9 mouse cellular contexts compared by ENCODE assay signal in the genomic region with DNA sequence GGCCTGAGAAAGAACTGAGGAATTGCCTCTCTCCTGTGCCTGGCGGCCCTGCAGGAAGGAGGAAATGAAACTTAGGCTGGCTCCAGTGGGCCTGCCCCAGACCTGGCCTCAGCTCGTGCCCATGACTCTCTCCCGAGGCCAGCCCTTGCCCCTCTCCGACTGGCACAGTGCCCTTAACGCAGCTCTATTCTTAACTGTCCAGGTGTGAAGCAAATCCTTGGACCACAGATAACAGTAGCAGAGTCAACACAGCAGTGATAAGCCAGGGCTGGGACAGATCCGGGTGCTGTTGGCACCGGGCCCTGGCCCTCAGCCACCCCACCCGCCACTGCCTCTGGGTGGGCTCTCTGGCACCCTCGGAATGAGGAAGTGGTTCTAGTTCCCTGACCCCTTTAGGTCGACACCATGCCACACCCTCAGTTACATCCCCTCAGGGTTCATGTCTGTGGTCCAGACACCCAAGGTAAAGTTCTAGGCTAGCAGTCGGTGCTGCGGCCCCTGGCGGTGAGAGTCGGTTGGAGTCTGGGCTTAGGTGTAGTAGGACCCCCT. TPM values are rescaled to one million over a fixed set of nuclear protein-coding genes. Genes with fewer than 3 reads are reported as not detected.
DNase-seq lines count a peak whose midpoint lies in the region; ATAC-seq and TF ChIP-seq lines count a peak whose summit lies in the region.
"Had no signal": no experiment of that assay in that cellular context is flagged by ENCODE, and none has a peak within 500 bp of the region (broad histone marks: within the 10 kb centered on the region; RNA-seq: fewer than 3 reads in every experiment).

No protein-coding gene starts in this region.

- H3K27ac ChIP-seq in forebrain, embryonic 12.5 days: peak overlapping the region; percentile 13; the same call in 1 of the 2 replicates
- no peak overlapping the region for H3K27ac ChIP-seq in forebrain, postnatal 0 days (ENCODE audit: low read depth, low read length)
- peak overlapping the region in 1 of 2 experiments; percentile 29; a peak in 1 of 4 replicates for H3K27ac ChIP-seq in heart, embryonic 14.5 days (replicated peaks in 1 of 2; ENCODE audit: control insufficient read depth in 1 of 2, insufficient read depth in 1 of 2, low read depth in 2 of 2, low read length in 2 of 2)
- H3K27ac ChIP-seq in hindbrain, embryonic 11.5 days (ENCODE audit: low read depth, low read length): no peak overlapping the region
- H3K27ac ChIP-seq: macrophage had no signal

- no peak for ATAC-seq in forebrain, embryonic 12.5 days (ENCODE audit: low FRiP score)
- no peak for ATAC-seq in forebrain, postnatal 0 days
- ATAC-seq in heart, embryonic 14.5 days (ENCODE audit: insufficient number of reproducible peaks, insufficient read depth, low FRiP score, low read depth): peak; percentile 42; the same call in 1 of the 2 replicates
- no peak for ATAC-seq in hindbrain, embryonic 11.5 days (ENCODE audit: low FRiP score)

- H3K9ac ChIP-seq in forebrain, embryonic 12.5 days: no peak overlapping the region
- H3K9ac ChIP-seq in forebrain, postnatal 0 days: no peak overlapping the region
- H3K9ac ChIP-seq in heart, embryonic 14.5 days (ENCODE audit: low read length): peak overlapping the region; percentile 21; the same call in 1 of the 2 replicates
- H3K9ac ChIP-seq in hindbrain, embryonic 11.5 days (ENCODE audit: low read depth, low read length): no peak overlapping the region

- no peak for TF ChIP-seq CTCF in forebrain, postnatal 0 days (IDR thresholded peaks at IDR 0.05; ENCODE audit: low read depth)

- H3K4me1 ChIP-seq in forebrain, embryonic 12.5 days: peaks cover 5% of the 10 kb centered on the region; the same call in 1 of the 2 replicates
- no peaks in the 10 kb centered on the region for H3K4me1 ChIP-seq in forebrain, postnatal 0 days (ENCODE audit: insufficient read depth)
- H3K4me1 ChIP-seq in heart, embryonic 14.5 days (ENCODE audit: control insufficient read depth in 2 of 2, insufficient read depth in 2 of 2, low read length in 2 of 2): peaks cover 9 to 14% of the 10 kb centered on the region in 2 experiments
- no peaks in the 10 kb centered on the region for H3K4me1 ChIP-seq in hindbrain, embryonic 11.5 days (replicated peaks; ENCODE audit: control insufficient read depth, insufficient read depth, low read length)

- H3K4me2 ChIP-seq in forebrain, embryonic 12.5 days: no peak overlapping the region
- no peak overlapping the region for H3K4me2 ChIP-seq in forebrain, postnatal 0 days (ENCODE audit: low read depth)
- no peak overlapping the region for H3K4me2 ChIP-seq in heart, embryonic 14.5 days (ENCODE audit: low read length)
- H3K4me2 ChIP-seq in hindbrain, embryonic 11.5 days (replicated peaks; ENCODE audit: low read depth, low read length): no peak overlapping the region

- H3K9me3 ChIP-seq in forebrain, embryonic 12.5 days: no peaks in the 10 kb centered on the region
- H3K9me3 ChIP-seq in forebrain, postnatal 0 days (ENCODE audit: low read length): no peaks in the 10 kb centered on the region
- H3K9me3 ChIP-seq in heart, embryonic 14.5 days (ENCODE audit: control insufficient read depth, low read length): no peaks in the 10 kb centered on the region
- H3K9me3 ChIP-seq in hindbrain, embryonic 11.5 days (ENCODE audit: control insufficient read depth, low read length): no peaks in the 10 kb centered on the region

- H3K36me3 ChIP-seq in forebrain, embryonic 12.5 days (replicated peaks): peaks cover 56% of the 10 kb centered on the region
- H3K36me3 ChIP-seq in forebrain, postnatal 0 days (ENCODE audit: insufficient read depth): peaks cover 58% of the 10 kb centered on the region
- H3K36me3 ChIP-seq in heart, embryonic 14.5 days (ENCODE audit: control insufficient read depth, insufficient read depth, low read length): no peaks in the 10 kb centered on the region
- no peaks in the 10 kb centered on the region for H3K36me3 ChIP-seq in hindbrain, embryonic 11.5 days (ENCODE audit: control insufficient read depth, insufficient read depth, low read length)

- H3K27me3 ChIP-seq in forebrain, embryonic 12.5 days: no peaks in the 10 kb centered on the region
- H3K27me3 ChIP-seq in forebrain, postnatal 0 days (ENCODE audit: insufficient read depth, low read length): no peaks in the 10 kb centered on the region
- H3K27me3 ChIP-seq in heart, embryonic 14.5 days (ENCODE audit: control insufficient read depth, insufficient read depth, low read length): peaks cover 12% of the 10 kb centered on the region; the same call in 1 of the 2 replicates
- H3K27me3 ChIP-seq in hindbrain, embryonic 11.5 days (ENCODE audit: control insufficient read depth, insufficient read depth, low read length): no peaks in the 10 kb centered on the region

- DNase-seq in forebrain, postnatal 0 days: no peak
- DNase-seq in 3134 (ENCODE audit: extremely low read depth, insufficient read length, low spot score): peak; percentile 44
- DNase-seq in lung, postnatal 10 days: peak; percentile 66
- no peak for DNase-seq in urinary bladder, postnatal 36 days (ENCODE audit: low spot score in 2 of 2)
- DNase-seq in hindbrain, embryonic 11.5 days (ENCODE audit: low spot score): no peak
- no peak for DNase-seq in testis, postnatal 14 days (ENCODE audit: low spot score)

- H3K4me3 ChIP-seq in forebrain, embryonic 12.5 days (replicated peaks): no peak overlapping the region
- H3K4me3 ChIP-seq in forebrain, postnatal 0 days (ENCODE audit: low read depth, low read length): no peak overlapping the region
- H3K4me3 ChIP-seq in heart, embryonic 14.5 days (ENCODE audit: control insufficient read depth in 1 of 2, insufficient read depth in 1 of 2, low read depth in 1 of 2, low read length in 2 of 2): no peak overlapping the region
- no peak overlapping the region for H3K4me3 ChIP-seq in hindbrain, embryonic 11.5 days (ENCODE audit: low read depth, low read length)

- WGBS in forebrain, embryonic 12.5 days: 90% methylated on average over 14 of the region's 14 CpGs
- 71% methylated on average over 14 of the region's 14 CpGs for WGBS in forebrain, postnatal 0 days
- WGBS in heart, embryonic 14.5 days: 44% methylated on average over 14 of the region's 14 CpGs
- WGBS in hindbrain, embryonic 11.5 days: 84% methylated on average over 14 of the region's 14 CpGs

RNA-seq across cellular contexts. Expression of gene Muc1, which starts 4.8 kb away (rescaled TPM):
- polyA plus RNA-seq in forebrain, embryonic 12.5 days (2016; fragmentation: Nextera tagmentation; extraction: Ambion mirVana): 3.8 and 4.7 TPM in 2 replicates
- total RNA-seq in forebrain, postnatal 0 days (2014; rRNA removed): 1.3 and 1.6 TPM in 2 replicates
- 0.27 and 0.35 TPM in 2 replicates for polyA plus RNA-seq in forebrain, postnatal 0 days (2015; fragmentation: Nextera tagmentation; extraction: Ambion mirVana)
- polyA plus RNA-seq in heart, embryonic 14.5 days (2014; fragmentation: Nextera tagmentation; extraction: Ambion mirVana): 0.16 TPM in 1 of 2 replicates, not detected in the other
- 1.4 and 2.1 TPM in 2 replicates for polyA plus RNA-seq in hindbrain, embryonic 11.5 days (2014; fragmentation: Nextera tagmentation; extraction: Ambion mirVana)
- polyA plus RNA-seq: macrophage had no signal

RNA-seq across cellular contexts. Expression of gene Mtx1, which starts 6.7 kb away (rescaled TPM):
- 185 and 194 TPM in 2 replicates for polyA plus RNA-seq in forebrain, embryonic 12.5 days (2016; fragmentation: Nextera tagmentation; extraction: Ambion mirVana)
- 142 and 167 TPM in 2 replicates for total RNA-seq in forebrain, postnatal 0 days (2014; rRNA removed)
- 199 and 212 TPM in 2 replicates for polyA plus RNA-seq in forebrain, postnatal 0 days (2015; fragmentation: Nextera tagmentation; extraction: Ambion mirVana)
- 93.6 and 102 TPM in 2 replicates for polyA plus RNA-seq in heart, embryonic 14.5 days (2014; fragmentation: Nextera tagmentation; extraction: Ambion mirVana)
- 180 and 181 TPM in 2 replicates for polyA plus RNA-seq in hindbrain, embryonic 11.5 days (2014; fragmentation: Nextera tagmentation; extraction: Ambion mirVana)

RNA-seq across cellular contexts. Expression of gene Krtcap2, which starts 12.1 kb away (rescaled TPM):
- polyA plus RNA-seq in forebrain, embryonic 12.5 days (2016; fragmentation: Nextera tagmentation; extraction: Ambion mirVana): 249 and 252 TPM in 2 replicates
- 67.0 and 68.1 TPM in 2 replicates for total RNA-seq in forebrain, postnatal 0 days (2014; rRNA removed)
- 221 and 244 TPM in 2 replicates for polyA plus RNA-seq in forebrain, postnatal 0 days (2015; fragmentation: Nextera tagmentation; extraction: Ambion mirVana)
- 216 and 239 TPM in 2 replicates for polyA plus RNA-seq in heart, embryonic 14.5 days (2014; fragmentation: Nextera tagmentation; extraction: Ambion mirVana)
- polyA plus RNA-seq in hindbrain, embryonic 11.5 days (2014; fragmentation: Nextera tagmentation; extraction: Ambion mirVana): 276 and 289 TPM in 2 replicates

RNA-seq across cellular contexts. Expression of gene Trim46, which starts 12.5 kb away (rescaled TPM):
- 25.1 and 26.6 TPM in 2 replicates for polyA plus RNA-seq in forebrain, embryonic 12.5 days (2016; fragmentation: Nextera tagmentation; extraction: Ambion mirVana)
- total RNA-seq in forebrain, postnatal 0 days (2014; rRNA removed): 83.0 and 98.3 TPM in 2 replicates
- 56.0 and 63.5 TPM in 2 replicates for polyA plus RNA-seq in forebrain, postnatal 0 days (2015; fragmentation: Nextera tagmentation; extraction: Ambion mirVana)
- polyA plus RNA-seq in heart, embryonic 14.5 days (2014; fragmentation: Nextera tagmentation; extraction: Ambion mirVana): 0.85 and 0.95 TPM in 2 replicates
- polyA plus RNA-seq in hindbrain, embryonic 11.5 days (2014; fragmentation: Nextera tagmentation; extraction: Ambion mirVana): 9.5 and 9.7 TPM in 2 replicates
- polyA plus RNA-seq: macrophage had no signal

RNA-seq across cellular contexts. Expression of gene Thbs3, which starts 18.7 kb away (rescaled TPM):
- 95.1 and 97.9 TPM in 2 replicates for polyA plus RNA-seq in forebrain, embryonic 12.5 days (2016; fragmentation: Nextera tagmentation; extraction: Ambion mirVana)
- total RNA-seq in forebrain, postnatal 0 days (2014; rRNA removed): 53.6 and 74.1 TPM in 2 replicates
- polyA plus RNA-seq in forebrain, postnatal 0 days (2015; fragmentation: Nextera tagmentation; extraction: Ambion mirVana): 31.1 and 42.8 TPM in 2 replicates
- polyA plus RNA-seq in heart, embryonic 14.5 days (2014; fragmentation: Nextera tagmentation; extraction: Ambion mirVana): 12.9 and 14.5 TPM in 2 replicates
- 40.9 and 44.5 TPM in 2 replicates for polyA plus RNA-seq in hindbrain, embryonic 11.5 days (2014; fragmentation: Nextera tagmentation; extraction: Ambion mirVana)

Comparison
In these comparisons a context has a peak if more than half of its experiments do, and no peak if none do; other contexts are left out.
1. DNase-seq: peak in 3134 (single experiment) and lung, postnatal 10 days (single experiment); none in forebrain, postnatal 0 days (single experiment), urinary bladder, postnatal 36 days (0 of 2), hindbrain, embryonic 11.5 days (single experiment) and testis, postnatal 14 days (single experiment).